Mouse (Mus musculus) C2C12 (cell line): ENCODE results near the gene Znhit3. TPM values are rescaled to one million over a fixed set of nuclear protein-coding genes. Genes with fewer than 3 reads are reported as not detected.

Experiments used
- H3K27me3 ChIP-seq: one replicate; pipeline ENCODE4 v1.6.1; 2011; ENCODE audit not compliant: control insufficient read depth, insufficient read depth, insufficient read length
- H3K36me3 ChIP-seq: one replicate; pipeline ENCODE4 v1.6.1; 2011; ENCODE audit not compliant: control insufficient read depth, insufficient read depth
- H3K4me3 ChIP-seq: one replicate; pipeline ENCODE4 v1.5.1; 2011; ENCODE audit warnings: mild to moderate bottlenecking, control low read depth; ENCODE audit not compliant: poor library complexity, insufficient read depth, severe bottlenecking
- H3K79me2 ChIP-seq: one replicate; pipeline ENCODE4 v1.6.1; 2011; ENCODE audit not compliant: control insufficient read depth, insufficient read depth
- H3K79me3 ChIP-seq: one replicate; pipeline ENCODE4 v1.6.1; 2011; ENCODE audit warnings: low read depth, control low read depth
- H3ac ChIP-seq: one replicate; pipeline ENCODE3; 2011; ENCODE audit warnings: low read depth; ENCODE audit not compliant: control insufficient read depth, insufficient read length
- CEBPB ChIP-seq: IDR thresholded peaks from one replicate; pipeline ENCODE4 v1.6.1; 2011; ENCODE audit warnings: low read depth, mild to moderate bottlenecking, control low read depth, moderate library complexity
- CTCF ChIP-seq: IDR thresholded peaks from one replicate; pipeline ENCODE4 v1.5.1; 2011; ENCODE audit not compliant: control insufficient read depth, insufficient read depth, insufficient read length
- FOSL1 ChIP-seq: IDR thresholded peaks from one replicate; pipeline ENCODE4 v1.8.0; 2011; ENCODE audit warnings: mild to moderate bottlenecking, low read length; ENCODE audit not compliant: poor library complexity, insufficient read depth, severe bottlenecking
- MAX ChIP-seq: IDR thresholded peaks from one replicate; pipeline ENCODE4 v1.6.1; 2011; ENCODE audit warnings: mild to moderate bottlenecking, control low read depth
- MYOD1 ChIP-seq: IDR thresholded peaks from one replicate; pipeline ENCODE4 v1.6.1; 2011; ENCODE audit warnings: low read depth; ENCODE audit not compliant: control insufficient read depth, insufficient read length
- MYOG ChIP-seq: IDR thresholded peaks from one replicate; pipeline ENCODE4 v1.6.1; 2011; ENCODE audit not compliant: control insufficient read depth, insufficient read length; ENCODE audit errors: extremely low read depth
- USF1 ChIP-seq: IDR thresholded peaks from one replicate; pipeline ENCODE4 v1.6.1; 2011; ENCODE audit warnings: low read depth, mild to moderate bottlenecking, control low read depth, moderate library complexity
- polyA plus RNA-seq: library from polyadenylated mRNA; unstranded; fragments of >200 nt; fragmentation: generic; extraction: Trizol; gene quantifications from one replicate; pipeline ENCODE4 v1.2.1, GENCODE M21; 2012; ENCODE audit warnings: missing spikeins

Znhit3 gene
- polyA plus RNA-seq, 1 experiment = 39.2 TPM

- Histone ChIP-seq H3K79me2 (peaks cover 20% of the 10 kb centered on the region), H3K27me3 (peaks cover 21% of the 10 kb centered on the region), H3K79me3 (peaks cover 12% of the 10 kb centered on the region), H3K4me3 (no peak overlapping the region), H3K36me3 (no peaks in the 10 kb centered on the region), H3ac (no peak overlapping the region)
- TF ChIP-seq MYOG (no peak), CTCF (no peak), MYOD1 (no peak), MAX (no peak), CEBPB (no peak), FOSL1 (no peak), USF1 (no peak)
Measured at GRCm38 (mm10) chr11:84919276-84919675, 3.1 kb upstream of the Znhit3 start.

GRCm38 (mm10) chr11:84918425-84918824 lies 2.3 kb upstream of the Znhit3 start:
- Histone ChIP-seq H3K79me2 (peaks cover 23% of the 10 kb centered on the region), H3K79me3 (peaks cover 12% of the 10 kb centered on the region), H3ac (no peak overlapping the region), H3K4me3 (no peak overlapping the region), H3K36me3 (peaks cover 1% of the 10 kb centered on the region), H3K27me3 (peaks cover 15% of the 10 kb centered on the region)
- TF ChIP-seq CTCF (peak; percentile 93), MAX (no peak)

- Histone ChIP-seq H3K36me3 (peaks cover 15% of the 10 kb centered on the region), H3K27me3 (peaks cover 1% of the 10 kb centered on the region), H3K4me3 (peak overlapping the region; percentile 77), H3ac (no peak overlapping the region), H3K79me2 (peaks cover 23% of the 10 kb centered on the region), H3K79me3 (peaks cover 12% of the 10 kb centered on the region)
- no peak for TF ChIP-seq FOSL1
- no peak for TF ChIP-seq USF1
- TF ChIP-seq CEBPB = no peak
- TF ChIP-seq MYOG = no peak
- TF ChIP-seq CTCF = no peak
- no peak for TF ChIP-seq MYOD1
- TF ChIP-seq MAX = no peak
Measured at GRCm38 (mm10) chr11:84916703-84917300, 636 bp upstream of the Znhit3 start.

GRCm38 (mm10) chr11:84914673-84915072 lies 1.5 kb downstream of the Znhit3 start:
- Histone ChIP-seq H3K79me3 (peaks cover 12% of the 10 kb centered on the region), H3K79me2 (peaks cover 23% of the 10 kb centered on the region), H3K27me3 (no peaks in the 10 kb centered on the region), H3ac (no peak overlapping the region), H3K36me3 (peaks cover 36% of the 10 kb centered on the region), H3K4me3 (no peak overlapping the region)
- TF ChIP-seq MYOD1 (no peak), CTCF (no peak), MAX (no peak), MYOG (no peak), USF1 (no peak), CEBPB (no peak), FOSL1 (no peak)

GRCm38 (mm10) chr11:84910411-84910810 lies 5.8 kb downstream of the Znhit3 start:
- H3ac ChIP-seq = no peak overlapping the region
- peaks cover 72% of the 10 kb centered on the region for H3K36me3 ChIP-seq
- no peak overlapping the region for H3K4me3 ChIP-seq
- peaks cover 15% of the 10 kb centered on the region for H3K79me2 ChIP-seq
- peaks cover 6% of the 10 kb centered on the region for H3K79me3 ChIP-seq
- H3K27me3 ChIP-seq = no peaks in the 10 kb centered on the region
- TF ChIP-seq MYOG = no peak
- TF ChIP-seq MYOD1 = peak; percentile 68

- peaks cover 89% of the 10 kb centered on the region for H3K36me3 ChIP-seq
- no peaks in the 10 kb centered on the region for H3K79me2 ChIP-seq
- H3ac ChIP-seq = no peak overlapping the region
- no peaks in the 10 kb centered on the region for H3K79me3 ChIP-seq
- H3K4me3 ChIP-seq = no peak overlapping the region
- H3K27me3 ChIP-seq = no peaks in the 10 kb centered on the region
- TF ChIP-seq MYOD1 = no peak
- no peak for TF ChIP-seq USF1
- no peak for TF ChIP-seq CTCF
- no peak for TF ChIP-seq FOSL1
- no peak for TF ChIP-seq MYOG
- TF ChIP-seq CEBPB = no peak
- no peak for TF ChIP-seq MAX
Measured at GRCm38 (mm10) chr11:84908480-84908879, 7.7 kb downstream of the Znhit3 start.
